Comparison of ENCODE assay signal across 26 mouse cellular contexts in the genomic region with DNA sequence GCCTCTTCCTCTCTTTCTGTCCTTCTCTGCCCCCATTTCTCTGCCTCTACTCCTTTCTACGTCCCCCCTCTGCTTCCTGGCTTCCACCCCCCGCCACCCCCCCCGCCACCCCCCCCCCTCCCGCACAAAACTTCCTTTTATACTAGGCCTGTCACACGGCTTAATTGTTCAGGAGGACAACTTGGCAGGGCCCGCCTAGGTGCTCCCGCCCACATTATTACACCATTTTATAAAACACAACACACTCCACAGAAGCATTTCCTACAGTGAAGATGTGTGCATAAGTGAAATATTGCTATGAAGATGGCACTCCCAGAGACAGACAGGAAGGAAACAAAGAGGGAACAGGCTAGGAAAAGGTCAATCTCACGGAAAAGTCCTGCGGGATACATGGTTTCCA. TPM values are rescaled to one million over a fixed set of nuclear protein-coding genes. Genes with fewer than 3 reads are reported as not detected.
DNase-seq lines count a peak whose midpoint lies in the region; ATAC-seq and TF ChIP-seq lines count a peak whose summit lies in the region.
"Had no signal": no experiment of that assay in that cellular context is flagged by ENCODE, and none has a peak within 500 bp of the region (broad histone marks: within the 10 kb centered on the region; RNA-seq: fewer than 3 reads in every experiment).

No protein-coding gene starts in this region.

- no peak overlapping the region for H3K4me3 ChIP-seq in lung, embryonic 16.5 days (ENCODE audit: low read length)
- no peak overlapping the region for H3K4me3 ChIP-seq in stomach, embryonic 14.5 days (ENCODE audit: low read depth, low read length)
- no peak overlapping the region for H3K4me3 ChIP-seq in stomach, postnatal 0 days (ENCODE audit: low read depth, low read length)
- no peak overlapping the region for H3K4me3 ChIP-seq in stomach, embryonic 16.5 days (replicated peaks; ENCODE audit: low read length)
- H3K4me3 ChIP-seq in forebrain, embryonic 10.5 days = no peak overlapping the region
- H3K4me3 ChIP-seq: gastrocnemius, adult 2 months; heart, embryonic 12.5 days; heart, embryonic 15.5 days had no signal

- WGBS in lung, embryonic 16.5 days = 38% methylated on average over 7 of the region's 9 CpGs
- 55% methylated on average over 9 of the region's 9 CpGs for WGBS in stomach, embryonic 14.5 days
- 47% methylated on average over 9 of the region's 9 CpGs for WGBS in stomach, postnatal 0 days
- WGBS in stomach, embryonic 16.5 days = 49% methylated on average over 9 of the region's 9 CpGs
- WGBS in forebrain, embryonic 10.5 days = 82% methylated on average over 9 of the region's 9 CpGs

- H3K27ac ChIP-seq in lung, embryonic 16.5 days (ENCODE audit: low read length) = peak overlapping the region; percentile 64
- H3K27ac ChIP-seq in stomach, embryonic 14.5 days (ENCODE audit: low read length) = peak overlapping the region; percentile 53; the same call in 1 of the 2 replicates
- H3K27ac ChIP-seq in stomach, postnatal 0 days (replicated peaks) = no peak overlapping the region; the same call in 1 of the 2 replicates
- peak overlapping the region; percentile 74 for H3K27ac ChIP-seq in stomach, embryonic 16.5 days (ENCODE audit: low read length)
- no peak overlapping the region for H3K27ac ChIP-seq in forebrain, embryonic 10.5 days
- H3K27ac ChIP-seq: gastrocnemius, adult 2 months; heart, embryonic 15.5 days; hindbrain, embryonic 14.5 days; hindbrain, postnatal 0 days had no signal

- no peaks in the 10 kb centered on the region for H3K4me1 ChIP-seq in lung, embryonic 16.5 days (replicated peaks; ENCODE audit: control insufficient read depth, insufficient read depth, low read length)
- H3K4me1 ChIP-seq in stomach, embryonic 14.5 days (ENCODE audit: control insufficient read depth, insufficient read depth, low read length) = no peaks in the 10 kb centered on the region
- H3K4me1 ChIP-seq in stomach, postnatal 0 days (replicated peaks; ENCODE audit: control insufficient read depth, insufficient read depth) = no peaks in the 10 kb centered on the region
- H3K4me1 ChIP-seq in stomach, embryonic 16.5 days (ENCODE audit: control insufficient read depth, insufficient read depth, low read length) = no peaks in the 10 kb centered on the region
- peaks cover 11% of the 10 kb centered on the region; the same call in 1 of the 2 replicates for H3K4me1 ChIP-seq in forebrain, embryonic 10.5 days
- H3K4me1 ChIP-seq: heart, embryonic 12.5 days; heart, embryonic 15.5 days had no signal

- no peak for DNase-seq in lung, postnatal 25 days (ENCODE audit: low spot score)
- no peak for DNase-seq in stomach, postnatal 0 days (ENCODE audit: low spot score)
- DNase-seq in forebrain, embryonic 10.5 days (ENCODE audit: extremely low spot score, low spot score) = no peak
- DNase-seq: adrenal gland, postnatal 10 days; adrenal gland, postnatal 36 days; B cell, adult 2 months; cerebellum, adult 18-20 months; cerebellum, adult 9-10 months; cerebellum, postnatal 14 days; forebrain, postnatal 0 days; gastrocnemius, adult 2 months; gastrocnemius, postnatal 14 days; heart, adult 18-20 months; heart, postnatal 14 days; heart, postnatal 4 days had no signal

- no peak overlapping the region for H3K4me2 ChIP-seq in lung, embryonic 16.5 days (ENCODE audit: low read depth, low read length)
- H3K4me2 ChIP-seq in stomach, embryonic 14.5 days (replicated peaks; ENCODE audit: low read depth, low read length) = no peak overlapping the region
- no peak overlapping the region for H3K4me2 ChIP-seq in stomach, postnatal 0 days (replicated peaks; ENCODE audit: low read depth)
- H3K4me2 ChIP-seq in stomach, embryonic 16.5 days (ENCODE audit: low read depth, low read length) = no peak overlapping the region
- H3K4me2 ChIP-seq: heart, embryonic 12.5 days; heart, embryonic 15.5 days; hindbrain, embryonic 14.5 days had no signal

- TF ChIP-seq EP300 in stomach, postnatal 0 days (optimal IDR thresholded peaks at IDR 0.05) = no peak

- TF ChIP-seq CTCF in stomach, postnatal 0 days (IDR thresholded peaks at IDR 0.05; ENCODE audit: low read depth) = no peak

- H3K36me3 ChIP-seq in lung, embryonic 16.5 days (ENCODE audit: control insufficient read depth, insufficient read depth, low read length) = no peaks in the 10 kb centered on the region
- no peaks in the 10 kb centered on the region for H3K36me3 ChIP-seq in stomach, embryonic 14.5 days (ENCODE audit: control insufficient read depth, insufficient read depth, low read length)
- no peaks in the 10 kb centered on the region for H3K36me3 ChIP-seq in stomach, postnatal 0 days (ENCODE audit: control insufficient read depth, insufficient read depth, low read length)
- no peaks in the 10 kb centered on the region for H3K36me3 ChIP-seq in stomach, embryonic 16.5 days (ENCODE audit: control insufficient read depth, insufficient read depth, low read length)
- H3K36me3 ChIP-seq in forebrain, embryonic 10.5 days (replicated peaks) = no peaks in the 10 kb centered on the region
- H3K36me3 ChIP-seq: G1E; heart, embryonic 12.5 days; heart, embryonic 15.5 days had no signal

- no peaks in the 10 kb centered on the region for H3K9me3 ChIP-seq in lung, embryonic 16.5 days (ENCODE audit: control insufficient read depth, low read length)
- no peaks in the 10 kb centered on the region for H3K9me3 ChIP-seq in stomach, embryonic 14.5 days (ENCODE audit: control insufficient read depth, low read depth, low read length)
- H3K9me3 ChIP-seq in stomach, postnatal 0 days (ENCODE audit: control insufficient read depth, low read length) = no peaks in the 10 kb centered on the region
- H3K9me3 ChIP-seq in stomach, embryonic 16.5 days (replicated peaks; ENCODE audit: control insufficient read depth, low read length) = no peaks in the 10 kb centered on the region
- 0 out of 2 replicates have a peak, but pooled peaks cover 4% of the 10 kb centered on the region for H3K9me3 ChIP-seq in forebrain, embryonic 10.5 days
- H3K9me3 ChIP-seq: heart, embryonic 15.5 days had no signal

- H3K9ac ChIP-seq in lung, embryonic 16.5 days (ENCODE audit: low read length) = no peak overlapping the region
- no peak overlapping the region for H3K9ac ChIP-seq in stomach, embryonic 14.5 days (replicated peaks; ENCODE audit: low read depth, low read length)
- no peak overlapping the region for H3K9ac ChIP-seq in stomach, postnatal 0 days (ENCODE audit: low read length)
- H3K9ac ChIP-seq in stomach, embryonic 16.5 days (ENCODE audit: low read length) = no peak overlapping the region
- H3K9ac ChIP-seq: forebrain, postnatal 0 days; heart, embryonic 12.5 days; heart, embryonic 15.5 days; hindbrain, embryonic 14.5 days had no signal

- ATAC-seq in lung, embryonic 16.5 days (ENCODE audit: low read depth) = peak; percentile 48
- ATAC-seq in stomach, embryonic 14.5 days (ENCODE audit: insufficient number of reproducible peaks, insufficient read depth, low FRiP score, low read depth) = no peak
- ATAC-seq in stomach, postnatal 0 days (ENCODE audit: low FRiP score, low TSS enrichment) = no peak
- ATAC-seq in stomach, embryonic 16.5 days (ENCODE audit: insufficient read depth, low FRiP score) = 0 out of 2 replicates have a peak, but pooled peaks have one; percentile 23
- ATAC-seq: forebrain, embryonic 14.5 days; forebrain, postnatal 0 days; hindbrain, postnatal 0 days had no signal

- H3K27me3 ChIP-seq in lung, embryonic 16.5 days (ENCODE audit: control insufficient read depth, insufficient read depth, low read depth, low read length) = no peaks in the 10 kb centered on the region
- H3K27me3 ChIP-seq in stomach, embryonic 14.5 days (ENCODE audit: control insufficient read depth, insufficient read depth, low read length) = no peaks in the 10 kb centered on the region
- no peaks in the 10 kb centered on the region for H3K27me3 ChIP-seq in stomach, postnatal 0 days (ENCODE audit: control insufficient read depth, insufficient read depth, low read length)
- no peaks in the 10 kb centered on the region for H3K27me3 ChIP-seq in stomach, embryonic 16.5 days (ENCODE audit: control insufficient read depth, insufficient read depth, low read length)
- H3K27me3 ChIP-seq in forebrain, embryonic 10.5 days (ENCODE audit: poor library complexity, severe bottlenecking) = no peaks in the 10 kb centered on the region
- H3K27me3 ChIP-seq: CH12.LX; heart, embryonic 12.5 days; heart, embryonic 15.5 days; Patski had no signal

RNA-seq across cellular contexts. Expression of gene Fndc1, which starts 24.4 kb away (rescaled TPM):
- polyA plus RNA-seq in lung, embryonic 16.5 days (2015; fragmentation: Nextera tagmentation; extraction: Ambion mirVana) = 39.6 and 41.3 TPM in 2 replicates
- 22.4 and 22.5 TPM in 2 replicates for polyA plus RNA-seq in stomach, embryonic 14.5 days (2014; fragmentation: Nextera tagmentation; extraction: Ambion mirVana)
- 25.7 and 27.0 TPM in 2 replicates for polyA plus RNA-seq in stomach, postnatal 0 days (2015; fragmentation: Nextera tagmentation; extraction: Ambion mirVana)
- polyA plus RNA-seq in stomach, embryonic 16.5 days (2015; fragmentation: Nextera tagmentation; extraction: Ambion mirVana) = 42.3 and 47.6 TPM in 2 replicates
- polyA plus RNA-seq in forebrain, embryonic 10.5 days (2016; fragmentation: Nextera tagmentation; extraction: Ambion mirVana) = 0.64 and 0.82 TPM in 2 replicates
- polyA plus RNA-seq: G1E had no signal

Comparison
In these comparisons a context has a peak if more than half of its experiments do, and no peak if none do; other contexts are left out.
1. ATAC-seq: peak in lung, embryonic 16.5 days (single experiment) and stomach, embryonic 16.5 days (single experiment); none in stomach, embryonic 14.5 days (single experiment) and stomach, postnatal 0 days (single experiment).
2. H3K27ac ChIP-seq: peak in lung, embryonic 16.5 days (single experiment), stomach, embryonic 14.5 days (single experiment) and stomach, embryonic 16.5 days (single experiment); none in stomach, postnatal 0 days (single experiment) and forebrain, embryonic 10.5 days (single experiment).
3. RNA of gene Fndc1, which starts 24.4 kb away (polyA plus RNA-seq): 42.3 to 47.6 TPM in stomach, embryonic 16.5 days, 39.6 to 41.3 TPM in lung, embryonic 16.5 days, 25.7 to 27.0 TPM in stomach, postnatal 0 days and 22.4 to 22.5 TPM in stomach, embryonic 14.5 days; 0.64 to 0.82 TPM in forebrain, embryonic 10.5 days; every median in the first group is over 10 times any median in the second.